Comparison of ENCODE assay signal across 27 mouse cellular contexts in the genomic region with DNA sequence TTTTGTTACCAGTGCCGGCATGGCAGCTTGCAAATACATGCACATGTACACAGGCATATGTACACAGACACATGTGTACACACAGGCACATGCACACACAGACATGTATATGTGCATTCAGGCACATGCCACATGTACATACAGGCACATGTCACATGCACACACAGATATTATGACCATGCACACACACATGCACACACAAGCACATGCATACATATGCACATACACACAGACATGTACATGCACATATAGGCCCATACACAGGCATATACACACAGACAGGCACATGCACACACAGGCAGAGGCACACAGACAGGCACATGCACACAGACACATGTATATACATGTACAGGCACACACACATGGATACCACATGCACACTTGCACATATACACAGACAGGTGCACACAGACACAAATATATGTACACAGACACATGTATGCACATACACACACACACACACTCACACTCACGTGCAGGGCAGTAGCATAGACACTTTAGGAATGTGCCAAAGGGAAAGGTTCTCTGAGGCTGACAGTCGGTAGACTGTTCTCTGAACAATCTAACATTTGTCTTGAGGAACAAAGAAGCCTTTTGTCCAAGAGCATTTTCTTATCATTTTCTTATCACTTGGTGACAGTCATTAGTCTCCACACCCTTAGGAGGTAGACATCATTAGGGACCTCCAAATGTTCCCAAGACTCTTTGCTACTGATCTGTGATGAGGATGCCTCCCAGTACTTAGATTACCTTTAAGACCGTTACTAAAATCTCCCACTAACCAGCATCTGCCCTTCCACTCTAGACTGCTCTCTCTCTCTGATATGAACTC. TPM values are rescaled to one million over a fixed set of nuclear protein-coding genes. Genes with fewer than 3 reads are reported as not detected.
DNase-seq lines count a peak whose midpoint lies in the region; ATAC-seq lines count a peak whose summit lies in the region.
"Had no signal": no experiment of that assay in that cellular context is flagged by ENCODE, and none has a peak within 500 bp of the region (broad histone marks: within the 10 kb centered on the region; RNA-seq: fewer than 3 reads in every experiment).

No protein-coding gene starts in this region.

- peak; percentile 82 for ATAC-seq in liver, embryonic 11.5 days (replicated peaks; ENCODE audit: low FRiP score)
- peak; percentile 63 for ATAC-seq in intestine, embryonic 16.5 days
- peak; percentile 72 for ATAC-seq in liver, embryonic 16.5 days (ENCODE audit: low read depth)
- ATAC-seq: CD4-positive, CD25-positive, alpha-beta regulatory T cell, adult 4 months; forebrain, postnatal 0 days; lung, postnatal 0 days; midbrain, embryonic 13.5 days had no signal

- no peaks in the 10 kb centered on the region for H3K9me3 ChIP-seq in liver, embryonic 11.5 days (ENCODE audit: control insufficient read depth, low read length)
- no peaks in the 10 kb centered on the region for H3K9me3 ChIP-seq in intestine, embryonic 16.5 days (ENCODE audit: control insufficient read depth, low read length)
- no peaks in the 10 kb centered on the region for H3K9me3 ChIP-seq in liver, embryonic 16.5 days (replicated peaks; ENCODE audit: control insufficient read depth, low read length)
- H3K9me3 ChIP-seq: embryonic facial prominence, embryonic 15.5 days; forebrain, embryonic 10.5 days; hindbrain, embryonic 12.5 days; kidney, embryonic 15.5 days; limb, embryonic 10.5 days; midbrain, embryonic 13.5 days had no signal

- peak; percentile 30 for DNase-seq in liver, embryonic 11.5 days (ENCODE audit: low spot score)
- DNase-seq in liver: no peak
- no peak for DNase-seq in kidney, postnatal 4 days
- no peak for DNase-seq in thymus, postnatal 14 days
- DNase-seq in embryo, embryonic 10 days (ENCODE audit: low spot score): no peak
- DNase-seq: adrenal gland, adult 2 months; cerebellum, adult 18-20 months; cerebellum, postnatal 14 days; embryo, embryonic 11 days; forebrain, postnatal 0 days; gastrocnemius, postnatal 25 days; heart, adult 18-20 months; thymus, adult 18-20 months had no signal

- H3K4me2 ChIP-seq in liver, embryonic 11.5 days: peak overlapping the region; percentile 33
- no peak overlapping the region for H3K4me2 ChIP-seq in intestine, embryonic 16.5 days (ENCODE audit: low read depth, low read length)
- H3K4me2 ChIP-seq in liver, embryonic 16.5 days (ENCODE audit: low read depth, low read length): peak overlapping the region; percentile 4; the same call in 1 of the 2 replicates
- H3K4me2 ChIP-seq: embryonic facial prominence, embryonic 15.5 days; hindbrain, embryonic 12.5 days; kidney, embryonic 15.5 days; midbrain, embryonic 13.5 days had no signal

- WGBS in liver, embryonic 11.5 days: 54% methylated on average over 4 of the region's 4 CpGs
- WGBS in intestine, embryonic 16.5 days: 54% methylated on average over 4 of the region's 4 CpGs
- WGBS in liver, embryonic 16.5 days (ENCODE audit: insufficient replicate concordance): 34% methylated on average over 4 of the region's 4 CpGs

- peaks cover 18% of the 10 kb centered on the region for H3K4me1 ChIP-seq in liver, embryonic 11.5 days (replicated peaks; ENCODE audit: control insufficient read depth, insufficient read depth, low read length)
- peaks cover 3% of the 10 kb centered on the region; the same call in 1 of the 2 replicates for H3K4me1 ChIP-seq in intestine, embryonic 16.5 days (ENCODE audit: control insufficient read depth, insufficient read depth, low read length)
- peaks cover 15% of the 10 kb centered on the region for H3K4me1 ChIP-seq in liver, embryonic 16.5 days (ENCODE audit: control insufficient read depth, low read depth, low read length)
- H3K4me1 ChIP-seq: embryonic facial prominence, embryonic 15.5 days; hindbrain, embryonic 12.5 days; midbrain, embryonic 13.5 days had no signal

- H3K9ac ChIP-seq in liver, embryonic 11.5 days (ENCODE audit: low read depth, low read length): no peak overlapping the region
- H3K9ac ChIP-seq in intestine, embryonic 16.5 days (ENCODE audit: low read depth, low read length): no peak overlapping the region
- H3K9ac ChIP-seq in liver, embryonic 16.5 days (ENCODE audit: low read depth, low read length): no peak overlapping the region
- H3K9ac ChIP-seq: embryonic facial prominence, embryonic 15.5 days; forebrain, postnatal 0 days; hindbrain, embryonic 12.5 days; kidney, embryonic 15.5 days; midbrain, embryonic 13.5 days had no signal

- no peak overlapping the region for H3K4me3 ChIP-seq in liver, embryonic 11.5 days (ENCODE audit: low read depth, low read length)
- H3K4me3 ChIP-seq in intestine, embryonic 16.5 days (ENCODE audit: low read length): no peak overlapping the region
- H3K4me3 ChIP-seq in liver, embryonic 16.5 days (ENCODE audit: low read depth, low read length): no peak overlapping the region
- H3K4me3 ChIP-seq: embryonic facial prominence, embryonic 15.5 days; forebrain, embryonic 10.5 days; hindbrain, embryonic 12.5 days; kidney, embryonic 15.5 days; limb, embryonic 10.5 days; midbrain, embryonic 13.5 days had no signal

- no peak overlapping the region for H3K27ac ChIP-seq in liver, embryonic 11.5 days (ENCODE audit: low read depth, low read length)
- H3K27ac ChIP-seq in intestine, embryonic 16.5 days (ENCODE audit: low read length): no peak overlapping the region
- peak overlapping the region; percentile 54; the same call in 1 of the 2 replicates for H3K27ac ChIP-seq in liver, embryonic 16.5 days (ENCODE audit: low read length)
- H3K27ac ChIP-seq: embryonic facial prominence, embryonic 15.5 days; forebrain, embryonic 10.5 days; hindbrain, embryonic 12.5 days; kidney, embryonic 15.5 days; limb, embryonic 10.5 days; macrophage; midbrain, embryonic 13.5 days had no signal

- no peaks in the 10 kb centered on the region for H3K27me3 ChIP-seq in liver, embryonic 11.5 days (replicated peaks; ENCODE audit: control insufficient read depth, insufficient read depth, low read length)
- H3K27me3 ChIP-seq in intestine, embryonic 16.5 days (replicated peaks; ENCODE audit: control insufficient read depth, insufficient read depth, low read length): no peaks in the 10 kb centered on the region
- H3K27me3 ChIP-seq in liver, embryonic 16.5 days (ENCODE audit: control insufficient read depth, insufficient read depth, low read depth, low read length): no peaks in the 10 kb centered on the region
- H3K27me3 ChIP-seq: embryonic facial prominence, embryonic 15.5 days; hindbrain, embryonic 12.5 days; kidney, embryonic 15.5 days; midbrain, embryonic 13.5 days had no signal

- no peaks in the 10 kb centered on the region for H3K36me3 ChIP-seq in liver, embryonic 11.5 days (ENCODE audit: control insufficient read depth, insufficient read depth, low read length)
- H3K36me3 ChIP-seq in intestine, embryonic 16.5 days (ENCODE audit: control insufficient read depth, insufficient read depth, low read length): no peaks in the 10 kb centered on the region
- no peaks in the 10 kb centered on the region for H3K36me3 ChIP-seq in liver, embryonic 16.5 days (ENCODE audit: control insufficient read depth, insufficient read depth)
- H3K36me3 ChIP-seq: embryonic facial prominence, embryonic 15.5 days; forebrain, embryonic 10.5 days; hindbrain, embryonic 12.5 days; kidney, embryonic 15.5 days; limb, embryonic 10.5 days; midbrain, embryonic 13.5 days had no signal

RNA-seq across cellular contexts. Expression of a gene that starts 9.2 kb away (rescaled TPM):
- polyA plus RNA-seq in liver, embryonic 11.5 days (2014; fragmentation: Nextera tagmentation; extraction: Ambion mirVana): 168 and 175 TPM in 2 replicates
- 183 and 202 TPM in 2 replicates for polyA plus RNA-seq in intestine, embryonic 16.5 days (2015; fragmentation: Nextera tagmentation; extraction: Ambion mirVana)
- 80.4 and 86.0 TPM in 2 replicates for polyA plus RNA-seq in liver, embryonic 16.5 days (2015; fragmentation: Nextera tagmentation; extraction: Ambion mirVana)

RNA-seq across cellular contexts. Expression of a gene that starts 9.9 kb away (rescaled TPM):
- polyA plus RNA-seq in liver, embryonic 11.5 days (2014; fragmentation: Nextera tagmentation; extraction: Ambion mirVana): 1.1 and 2.6 TPM in 2 replicates
- polyA plus RNA-seq in intestine, embryonic 16.5 days (2015; fragmentation: Nextera tagmentation; extraction: Ambion mirVana): 4.2 and 4.4 TPM in 2 replicates
- 0.98 and 1.2 TPM in 2 replicates for polyA plus RNA-seq in liver, embryonic 16.5 days (2015; fragmentation: Nextera tagmentation; extraction: Ambion mirVana)

RNA-seq across cellular contexts. Expression of a gene that starts 41.7 kb away (rescaled TPM):
- not detected in 2 replicates for polyA plus RNA-seq in liver, embryonic 11.5 days (2014; fragmentation: Nextera tagmentation; extraction: Ambion mirVana)
- not detected in 2 replicates for polyA plus RNA-seq in intestine, embryonic 16.5 days (2015; fragmentation: Nextera tagmentation; extraction: Ambion mirVana)
- polyA plus RNA-seq in liver, embryonic 16.5 days (2015; fragmentation: Nextera tagmentation; extraction: Ambion mirVana): not detected in 2 replicates
- polyA plus RNA-seq: adrenal gland, adult 2 months; CD4-positive, CD25-positive, alpha-beta regulatory T cell, adult 4 months; embryonic facial prominence, embryonic 15.5 days; forebrain, embryonic 10.5 days; forebrain, postnatal 0 days; hindbrain, embryonic 12.5 days; limb, embryonic 10.5 days; liver, adult 2 months; macrophage; midbrain, embryonic 13.5 days; neural tube, embryonic 11.5 days; small intestine, adult 2 months had no signal
